Mouse (Mus musculus) embryonic fibroblast, embryonic 13.5 days (primary cell): ENCODE measurements around the gene Gnb2. TPM values are rescaled to one million over a fixed set of nuclear protein-coding genes. Genes with fewer than 3 reads are reported as not detected.

Experiments used
- H3K27ac ChIP-seq: 2 replicates; pipeline ENCODE4 v1.5.1; 2012; ENCODE audit warnings: low read length, control low read depth, inconsistent platforms; ENCODE audit not compliant: insufficient read depth
- H3K4me1 ChIP-seq: 2 replicates; pipeline ENCODE4 v1.6.1; 2011; ENCODE audit warnings: low read length; ENCODE audit not compliant: control insufficient read depth, insufficient read depth
- H3K4me3 ChIP-seq: 2 replicates; pipeline ENCODE4 v1.5.1; 2011; ENCODE audit warnings: mild to moderate bottlenecking, control low read depth, low read length; ENCODE audit not compliant: insufficient read depth
- CTCF ChIP-seq: IDR thresholded peaks from 2 replicates; pipeline ENCODE4 v1.5.1; 2011; ENCODE audit warnings: mild to moderate bottlenecking, control low read depth, low read length, moderate library complexity, borderline replicate concordance; ENCODE audit not compliant: insufficient read depth
- POLR2A ChIP-seq: IDR thresholded peaks from 2 replicates; pipeline ENCODE4 v1.6.1; 2011; ENCODE audit warnings: low read depth, mild to moderate bottlenecking, control low read depth, low read length, moderate library complexity
- polyA plus RNA-seq: library from polyadenylated mRNA; stranded (reverse); fragments of >200 nt; gene quantifications from 2 replicates; pipeline ENCODE4 v1.2.4, GENCODE M21; 2011; ENCODE audit warnings: low read depth; ENCODE audit not compliant: missing spikeins, insufficient read length

The Gnb2 gene
- polyA plus RNA-seq, 1 experiment = 358 TPM

DNA sequence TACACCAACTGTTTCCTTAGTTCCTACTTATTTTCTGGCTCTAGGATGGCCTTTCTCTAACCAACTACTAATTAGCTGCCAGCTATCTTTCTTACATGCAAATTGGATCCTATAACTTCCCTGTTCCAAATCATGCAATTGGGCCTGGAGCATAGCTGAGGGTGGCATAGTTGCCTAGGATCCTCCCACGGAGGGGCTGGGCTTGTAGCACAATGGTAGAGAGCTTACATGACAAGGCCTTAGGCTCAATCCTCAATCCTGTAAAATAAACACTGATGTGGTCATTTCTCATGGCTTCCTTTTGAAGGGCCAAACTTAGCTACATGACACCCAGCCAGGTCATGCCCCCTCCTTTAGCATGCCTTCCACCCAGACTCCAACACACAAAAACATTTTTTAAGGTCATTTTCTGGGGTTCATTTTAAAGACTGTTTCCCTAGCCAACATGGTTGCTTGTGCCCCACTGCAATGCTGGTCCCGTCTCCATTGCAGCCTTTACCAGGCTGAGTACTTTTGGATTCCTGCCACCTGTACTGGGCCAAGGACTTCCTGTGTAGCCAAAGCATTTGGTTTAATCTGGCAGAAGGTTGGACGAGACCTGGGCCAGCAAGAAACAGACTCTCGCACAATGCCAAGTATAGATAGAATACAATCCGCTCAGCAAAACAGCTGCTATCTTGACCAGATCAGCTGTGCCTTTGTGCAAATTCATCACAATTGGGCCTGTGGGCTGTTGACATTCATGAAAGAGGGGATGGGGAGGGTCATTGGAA, 8.6 kb upstream of the Gnb2 start:
- no peak for TF ChIP-seq CTCF
- no peak for TF ChIP-seq POLR2A
- Histone ChIP-seq H3K27ac (no peak overlapping the region), H3K4me3 (no peak overlapping the region), H3K4me1 (no peaks in the 10 kb centered on the region)

DNA sequence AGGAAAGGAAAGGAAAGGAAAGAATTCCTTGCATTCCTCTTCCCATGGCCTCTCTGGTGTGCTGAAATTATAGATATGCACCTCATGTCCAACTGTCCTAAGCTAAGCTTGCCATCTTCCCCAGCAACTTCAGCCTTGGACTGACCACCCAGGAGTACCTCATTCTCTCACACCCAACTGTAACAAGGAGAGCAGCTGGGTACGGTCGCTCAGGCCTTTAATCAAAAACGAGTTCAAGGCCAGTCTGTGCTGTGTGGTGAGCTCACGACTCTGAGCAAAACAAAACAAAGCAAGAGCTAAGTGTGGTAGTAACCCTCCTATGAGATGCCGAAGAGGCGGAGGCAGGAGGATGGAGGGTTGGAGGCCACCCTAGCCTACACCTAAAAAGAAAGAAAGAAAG, 7.7 kb upstream of the Gnb2 start:
- TF ChIP-seq CTCF = no peak
- Histone ChIP-seq H3K27ac (no peak overlapping the region), H3K4me1 (no peaks in the 10 kb centered on the region), H3K4me3 (no peak overlapping the region)

DNA sequence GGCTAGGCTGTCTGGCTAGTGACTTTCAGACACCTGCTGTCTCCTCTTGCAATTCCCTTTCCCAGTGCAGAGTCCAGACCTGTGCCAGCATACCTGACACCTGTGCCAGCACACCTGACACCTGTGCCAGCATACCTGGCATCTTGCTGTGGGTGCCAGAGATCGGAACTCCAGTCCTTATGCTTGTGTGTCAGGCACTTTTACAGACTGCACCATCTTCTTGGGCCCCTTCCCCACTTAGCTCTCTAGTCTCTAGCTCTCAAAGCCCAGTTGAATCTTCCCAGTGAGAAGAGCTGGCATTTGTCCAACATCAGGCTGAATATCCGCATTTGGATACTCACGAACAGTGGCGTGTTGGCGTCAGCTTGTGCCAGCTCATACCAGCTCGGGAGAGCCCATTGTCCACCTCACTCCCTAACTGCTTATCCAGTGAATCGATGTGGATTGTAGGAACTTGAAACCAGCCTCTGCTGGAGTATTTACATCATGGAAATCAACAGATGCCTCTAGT, 6.0 kb upstream of the Gnb2 start:
- TF ChIP-seq CTCF = no peak
- TF ChIP-seq POLR2A = no peak
- no peak overlapping the region for H3K27ac ChIP-seq
- H3K4me3 ChIP-seq = no peak overlapping the region
- no peaks in the 10 kb centered on the region for H3K4me1 ChIP-seq

GRCm38 (mm10) chr5:137537461-137537860, 4.2 kb upstream of the Gnb2 start:
- Histone ChIP-seq H3K4me3 (no peak overlapping the region), H3K27ac (no peak overlapping the region), H3K4me1 (peaks cover 3% of the 10 kb centered on the region; the same call in 1 of the 2 replicates)
- no peak for TF ChIP-seq POLR2A
- no peak for TF ChIP-seq CTCF

DNA sequence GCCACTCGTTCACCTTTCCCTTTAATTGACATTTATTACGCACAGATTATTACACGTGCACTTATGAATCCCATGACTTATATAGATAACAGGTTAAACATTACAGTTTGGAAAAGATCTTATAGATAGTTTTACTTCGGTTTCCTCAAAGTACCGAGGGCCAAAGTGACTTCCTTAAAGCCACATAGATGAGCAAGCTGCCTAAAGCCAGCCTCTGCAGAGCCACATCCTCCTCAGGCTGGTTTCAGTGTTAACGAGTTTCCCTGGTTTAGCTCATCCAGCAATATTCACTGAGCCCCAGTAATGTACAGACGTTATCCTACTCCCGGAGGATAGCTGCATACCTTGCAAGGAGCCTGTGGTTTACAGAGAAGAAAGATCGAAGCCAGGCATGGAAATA, 2.0 kb upstream of the Gnb2 start:
- H3K4me1 ChIP-seq = peaks cover 3% of the 10 kb centered on the region; the same call in 1 of the 2 replicates
- H3K4me3 ChIP-seq = no peak overlapping the region
- no peak overlapping the region for H3K27ac ChIP-seq
- TF ChIP-seq CTCF = no peak
- TF ChIP-seq POLR2A = no peak

DNA sequence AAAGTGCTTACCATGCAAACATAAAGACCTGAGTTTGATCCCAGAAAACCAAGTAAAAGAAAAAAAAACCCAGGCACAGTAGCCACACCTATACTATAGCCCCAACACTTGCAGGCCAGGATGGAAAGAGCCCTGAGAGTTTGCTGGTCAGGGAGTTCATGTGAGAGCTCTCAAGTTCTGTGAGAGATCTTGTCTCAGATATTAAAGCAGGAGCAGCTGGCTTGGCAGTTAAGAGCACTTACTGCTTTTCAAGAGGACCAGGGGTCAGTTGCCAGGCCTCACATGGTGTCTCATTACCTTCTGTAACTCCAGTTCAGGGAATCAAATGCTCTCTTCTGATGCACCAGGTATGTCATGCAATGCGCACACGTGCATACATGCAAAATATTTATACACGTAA, 1.5 kb upstream of the Gnb2 start:
- no peak overlapping the region for H3K27ac ChIP-seq
- no peak for TF ChIP-seq POLR2A
- no peak for TF ChIP-seq CTCF
- peaks cover 3% of the 10 kb centered on the region; the same call in 1 of the 2 replicates for H3K4me1 ChIP-seq
- no peak overlapping the region for H3K4me3 ChIP-seq

DNA sequence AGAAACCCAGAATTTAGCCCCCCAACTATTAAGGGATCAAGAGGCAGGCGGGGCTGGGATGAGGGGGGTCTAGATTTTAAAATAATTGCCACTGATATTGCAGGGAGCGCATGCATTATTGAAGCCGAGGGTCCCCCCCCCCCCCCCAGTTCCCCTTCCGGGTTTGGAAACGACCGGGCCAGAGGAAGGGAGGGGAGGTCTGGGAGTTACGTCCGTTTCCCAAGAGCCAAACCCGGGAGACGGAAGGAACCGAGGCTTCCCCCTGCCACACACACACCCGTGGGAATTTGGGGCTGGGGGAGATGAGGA, 548 bp downstream of the Gnb2 start:
- Histone ChIP-seq H3K4me3 (peak overlapping the region; percentile 97), H3K27ac (peak overlapping the region; percentile 97), H3K4me1 (peaks cover 8% of the 10 kb centered on the region; the same call in 1 of the 2 replicates)
- TF ChIP-seq CTCF = no peak
- TF ChIP-seq POLR2A = no peak

- peak overlapping the region; percentile 97 for H3K27ac ChIP-seq
- TF ChIP-seq POLR2A (peak; percentile 52; the same call in 1 of the 2 replicates), CTCF (no peak)
- H3K4me3 ChIP-seq = peak overlapping the region; percentile 97
- H3K4me1 ChIP-seq = peaks cover 8% of the 10 kb centered on the region; the same call in 1 of the 2 replicates
These were observed 1.0 kb downstream of the Gnb2 start for GRCm38 (mm10) chr5:137532131-137532807.

GRCm38 (mm10) chr5:137531414-137532130, 1.7 kb downstream of the Gnb2 start:
- H3K4me3 ChIP-seq = peak overlapping the region; percentile 97
- TF ChIP-seq CTCF (no peak), POLR2A (peak; percentile 16; the same call in 1 of the 2 replicates)
- peaks cover 8% of the 10 kb centered on the region; the same call in 1 of the 2 replicates for H3K4me1 ChIP-seq
- H3K27ac ChIP-seq = peak overlapping the region; percentile 97
